In the genomic region with DNA sequence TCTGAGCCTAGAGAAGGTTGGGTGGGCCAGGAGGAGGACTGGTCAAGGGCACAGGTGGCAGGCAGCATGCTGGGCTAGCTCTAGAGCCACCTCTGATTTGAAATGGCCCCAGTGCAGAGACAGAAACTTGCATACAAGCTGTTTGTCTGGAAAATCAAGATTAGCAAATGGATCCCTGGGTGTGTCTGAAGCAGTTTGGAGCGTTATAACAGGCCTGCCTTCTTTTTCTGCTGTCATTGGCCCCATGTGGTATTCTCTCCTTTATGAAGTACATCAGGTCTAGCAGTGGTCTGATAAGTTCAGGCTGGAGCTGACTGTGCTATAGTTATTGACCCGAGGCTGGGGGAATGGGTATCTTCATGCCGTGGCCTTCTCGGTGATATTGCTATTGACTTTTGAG, we compare ENCODE assay signal across 23 mouse cellular contexts. TPM values are rescaled to one million over a fixed set of nuclear protein-coding genes. Genes with fewer than 3 reads are reported as not detected.
DNase-seq lines count a peak whose midpoint lies in the region; ATAC-seq and TF ChIP-seq lines count a peak whose summit lies in the region.
"Had no signal": no experiment of that assay in that cellular context is flagged by ENCODE, and none has a peak within 500 bp of the region (broad histone marks: within the 10 kb centered on the region; RNA-seq: fewer than 3 reads in every experiment).

No protein-coding gene starts in this region.

- 18% methylated on average over 4 of the region's 4 CpGs for WGBS in liver, embryonic 14.5 days (ENCODE audit: insufficient replicate concordance)
- WGBS in forebrain, embryonic 16.5 days, result over 99% methylated on average over 4 of the region's 4 CpGs
- 89% methylated on average over 4 of the region's 4 CpGs for WGBS in midbrain, embryonic 11.5 days

- H3K36me3 ChIP-seq in liver, embryonic 14.5 days (replicated peaks; ENCODE audit: control insufficient read depth, insufficient read depth, low read depth), result no peaks in the 10 kb centered on the region
- no peaks in the 10 kb centered on the region; the same call in 1 of the 2 replicates for H3K36me3 ChIP-seq in forebrain, embryonic 16.5 days (ENCODE audit: control insufficient read depth, insufficient read depth)
- H3K36me3 ChIP-seq in midbrain, embryonic 11.5 days (ENCODE audit: control insufficient read depth, insufficient read depth, low read length), result no peaks in the 10 kb centered on the region; the same call in 1 of the 2 replicates
- H3K36me3 ChIP-seq: hindbrain, embryonic 15.5 days; neural tube, embryonic 12.5 days had no signal

- ATAC-seq in liver, embryonic 14.5 days (ENCODE audit: insufficient read depth), result peak; percentile 78
- no peak for ATAC-seq in forebrain, embryonic 16.5 days
- ATAC-seq in midbrain, embryonic 11.5 days (ENCODE audit: low FRiP score), result no peak
- ATAC-seq: activated CD4-positive, CD25-positive, alpha-beta regulatory T cell, adult 4 months; forebrain, embryonic 13.5 days had no signal

- no peak overlapping the region for H3K9ac ChIP-seq in liver, embryonic 14.5 days (replicated peaks)
- no peak overlapping the region for H3K9ac ChIP-seq in forebrain, embryonic 16.5 days (replicated peaks; ENCODE audit: low read depth, low read length)
- H3K9ac ChIP-seq in midbrain, embryonic 11.5 days (ENCODE audit: low read length), result no peak overlapping the region
- H3K9ac ChIP-seq: forebrain, embryonic 13.5 days; hindbrain, embryonic 15.5 days; neural tube, embryonic 12.5 days had no signal

- H3K9me3 ChIP-seq in liver, embryonic 14.5 days (ENCODE audit: control insufficient read depth, low read length), result no peaks in the 10 kb centered on the region
- H3K9me3 ChIP-seq in forebrain, embryonic 16.5 days (ENCODE audit: control insufficient read depth, low read length), result no peaks in the 10 kb centered on the region
- H3K9me3 ChIP-seq in midbrain, embryonic 11.5 days (ENCODE audit: control insufficient read depth, low read length), result no peaks in the 10 kb centered on the region
- H3K9me3 ChIP-seq: forebrain, embryonic 13.5 days; hindbrain, embryonic 15.5 days; neural tube, embryonic 12.5 days had no signal

- H3K4me2 ChIP-seq in liver, embryonic 14.5 days (ENCODE audit: low read depth), result no peak overlapping the region
- no peak overlapping the region for H3K4me2 ChIP-seq in forebrain, embryonic 16.5 days (ENCODE audit: low read length)
- no peak overlapping the region for H3K4me2 ChIP-seq in midbrain, embryonic 11.5 days
- H3K4me2 ChIP-seq: forebrain, embryonic 13.5 days; heart, embryonic 11.5 days; hindbrain, embryonic 15.5 days; neural tube, embryonic 12.5 days had no signal

- TF ChIP-seq CTCF in liver, embryonic 14.5 days (IDR thresholded peaks at IDR 0.05; ENCODE audit: low read depth), result no peak

- H3K4me3 ChIP-seq in liver, embryonic 14.5 days (ENCODE audit: insufficient read depth in 1 of 2, low read depth in 2 of 2, low read length in 2 of 2), result no peak overlapping the region
- H3K4me3 ChIP-seq in forebrain, embryonic 16.5 days (replicated peaks; ENCODE audit: low read length), result no peak overlapping the region
- H3K4me3 ChIP-seq in midbrain, embryonic 11.5 days (ENCODE audit: low read depth, low read length), result no peak overlapping the region
- H3K4me3 ChIP-seq: erythroblast, embryonic 14.5 days; forebrain, embryonic 13.5 days; hindbrain, embryonic 15.5 days; neural tube, embryonic 12.5 days had no signal

- H3K27me3 ChIP-seq in liver, embryonic 14.5 days (ENCODE audit: control insufficient read depth, insufficient read depth, low read length), result no peaks in the 10 kb centered on the region
- H3K27me3 ChIP-seq in forebrain, embryonic 16.5 days (replicated peaks; ENCODE audit: control insufficient read depth, insufficient read depth, low read length), result no peaks in the 10 kb centered on the region
- no peaks in the 10 kb centered on the region for H3K27me3 ChIP-seq in midbrain, embryonic 11.5 days (ENCODE audit: control insufficient read depth, insufficient read depth, low read length)
- H3K27me3 ChIP-seq: forebrain, embryonic 13.5 days; hindbrain, embryonic 15.5 days; neural tube, embryonic 12.5 days had no signal

- DNase-seq in cerebellum, postnatal 25 days, result peak; percentile 27 to 46
- DNase-seq in cerebellum, postnatal 10 days, result no peak
- peak; percentile 40 for DNase-seq in c-Kit-positive CD71-positive TER-119-positive erythroid progenitor cells, embryonic 14.5 days (ENCODE audit: low spot score)
- peak; percentile 14 to 16 for DNase-seq in cerebellum, postnatal 36 days
- no peak for DNase-seq in liver, embryonic 14.5 days (ENCODE audit: low read depth in 3 of 3, low spot score in 3 of 3)
- no peak for DNase-seq in heart, adult 18-20 months
- DNase-seq in midbrain, embryonic 11.5 days (ENCODE audit: low spot score, missing footprints), result no peak
- DNase-seq: adrenal gland, postnatal 10 days; gastrocnemius, postnatal 10 days; kidney, adult 9 months; kidney, postnatal 14 days; left cerebral cortex, postnatal 4 days; lung, adult 18-20 months; lung, postnatal 14 days; midbrain, embryonic 14.5 days; thymus, postnatal 25 days had no signal

- TF ChIP-seq EP300 in liver, embryonic 14.5 days (IDR thresholded peaks at IDR 0.05; ENCODE audit: low read depth), result peak; percentile 77

- H3K27ac ChIP-seq in liver, embryonic 14.5 days, result no peak overlapping the region; the same call in 1 of the 2 replicates
- no peak overlapping the region for H3K27ac ChIP-seq in forebrain, embryonic 16.5 days (ENCODE audit: low read length)
- H3K27ac ChIP-seq in midbrain, embryonic 11.5 days (ENCODE audit: low read depth, low read length), result no peak overlapping the region
- H3K27ac ChIP-seq: forebrain, embryonic 13.5 days; hindbrain, embryonic 15.5 days; neural tube, embryonic 12.5 days had no signal

- peaks cover 12 to 21% of the 10 kb centered on the region in 2 experiments for H3K4me1 ChIP-seq in liver, embryonic 14.5 days (replicated peaks; ENCODE audit: control insufficient read depth in 2 of 2, insufficient read depth in 2 of 2, low read length in 1 of 2)
- H3K4me1 ChIP-seq in forebrain, embryonic 16.5 days (replicated peaks; ENCODE audit: control insufficient read depth, insufficient read depth, low read length), result no peaks in the 10 kb centered on the region
- H3K4me1 ChIP-seq in midbrain, embryonic 11.5 days (ENCODE audit: control insufficient read depth, insufficient read depth, low read length), result 0 out of 2 replicates have a peak, but pooled peaks cover 2% of the 10 kb centered on the region
- H3K4me1 ChIP-seq: forebrain, embryonic 13.5 days; hindbrain, embryonic 15.5 days; neural tube, embryonic 12.5 days had no signal

RNA-seq across cellular contexts. Expression of a gene that starts 22.3 kb away (rescaled TPM):
- 58.3 and 59.3 TPM in 2 replicates for polyA plus RNA-seq in liver, embryonic 14.5 days (2012; rRNA removed)
- 13.2 and 15.1 TPM in 2 replicates for polyA plus RNA-seq in liver, embryonic 14.5 days (2014; fragmentation: Nextera tagmentation; extraction: Ambion mirVana)
- 100 to 1,000 TPM; 402 to 412 TPM for total RNA-seq in heart, adult 18-20 months (2021)
- 6.4 and 9.0 TPM in 2 replicates for polyA plus RNA-seq in forebrain, embryonic 16.5 days (2015; fragmentation: Nextera tagmentation; extraction: Ambion mirVana)
- polyA plus RNA-seq in midbrain, embryonic 11.5 days (2014; fragmentation: Nextera tagmentation; extraction: Ambion mirVana), result 0.38 and 0.48 TPM in 2 replicates

Comparison
In these comparisons a context has a peak if more than half of its experiments do, and no peak if none do; other contexts are left out.
1. DNase-seq: peak in cerebellum, postnatal 25 days (2 of 2), c-Kit-positive CD71-positive TER-119-positive erythroid progenitor cells, embryonic 14.5 days (single experiment) and cerebellum, postnatal 36 days (2 of 2); none in cerebellum, postnatal 10 days (0 of 2), liver, embryonic 14.5 days (0 of 3), heart, adult 18-20 months (0 of 2) and midbrain, embryonic 11.5 days (single experiment).